In the genomic region with DNA sequence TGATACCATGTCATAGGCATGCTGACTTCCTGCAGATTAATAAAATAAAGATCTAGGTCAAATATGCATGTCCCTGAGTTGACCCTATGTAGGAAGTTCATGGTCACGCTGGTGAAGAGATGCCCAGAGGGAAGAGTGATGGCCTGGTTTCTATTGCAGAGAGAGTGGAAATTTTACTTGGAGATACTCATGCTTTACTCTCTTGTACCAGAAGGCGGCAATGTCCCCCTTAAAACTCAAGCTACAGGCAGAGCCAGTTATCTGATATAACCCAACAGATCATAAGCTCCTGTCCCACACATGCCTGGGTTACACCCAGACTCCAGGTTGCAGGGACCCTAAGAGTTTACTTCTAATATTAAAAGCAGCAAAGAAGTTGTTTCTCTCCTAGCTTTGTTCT, we compare ENCODE assay signal across 9 mouse cellular contexts.
DNase-seq lines count a peak whose midpoint lies in the region; ATAC-seq and TF ChIP-seq lines count a peak whose summit lies in the region.
"Had no signal": no experiment of that assay in that cellular context is flagged by ENCODE, and none has a peak within 500 bp of the region (broad histone marks: within the 10 kb centered on the region; RNA-seq: fewer than 3 reads in every experiment).

No protein-coding gene starts in this region.

- intact Hi-C loops in left cerebral cortex, adult 2 months (cut with DNase I): loop anchor here (2.0 to 5.0 kb wide), 2 partner anchors 343 to 1915 kb away; no protein-coding TSS in a partner anchor
- intact Hi-C loops in left cerebral cortex, postnatal 4 days (cut with DNase I): loop anchor here (5.0 to 10.0 kb wide), 2 partner anchors 217 to 345 kb away; a partner anchor contains a TSS

- no peaks in the 10 kb centered on the region for H3K36me3 ChIP-seq in embryonic facial prominence, embryonic 10.5 days (replicated peaks)
- no peaks in the 10 kb centered on the region for H3K36me3 ChIP-seq in kidney, embryonic 16.5 days (ENCODE audit: insufficient read depth, low read length)

- H3K27me3 ChIP-seq in embryonic facial prominence, embryonic 10.5 days (replicated peaks; ENCODE audit: low read depth, poor library complexity, severe bottlenecking): no peaks in the 10 kb centered on the region
- no peaks in the 10 kb centered on the region for H3K27me3 ChIP-seq in kidney, embryonic 16.5 days (ENCODE audit: insufficient read depth, low read length)

- no peaks in the 10 kb centered on the region for H3K4me1 ChIP-seq in embryonic facial prominence, embryonic 10.5 days
- H3K4me1 ChIP-seq in kidney, embryonic 16.5 days (ENCODE audit: insufficient read depth, low read length): no peaks in the 10 kb centered on the region; the same call in 1 of the 2 replicates

- 41% methylated on average over 2 of the region's 2 CpGs for WGBS in embryonic facial prominence, embryonic 10.5 days
- 38% methylated on average over 2 of the region's 2 CpGs for WGBS in kidney, embryonic 16.5 days

- ATAC-seq in kidney, embryonic 16.5 days (ENCODE audit: low FRiP score, low TSS enrichment): peak; percentile 70

- H3K27ac ChIP-seq in left cerebral cortex, adult 2 months: no peak overlapping the region
- no peak overlapping the region for H3K27ac ChIP-seq in embryonic facial prominence, embryonic 10.5 days (replicated peaks)
- no peak overlapping the region for H3K27ac ChIP-seq in kidney, embryonic 16.5 days (ENCODE audit: low read length)
- H3K27ac ChIP-seq: macrophage had no signal

- TF ChIP-seq CTCF in left cerebral cortex, adult 2 months (IDR thresholded peaks at IDR 0.05): peak; percentile 65

- DNase-seq in left cerebral cortex, adult 2 months (ENCODE audit: extremely low spot score in 1 of 2, low spot score in 2 of 2): peak; percentile 17 to 25
- no peak for DNase-seq in left cerebral cortex, postnatal 4 days
- DNase-seq in adipocyte (ENCODE audit: low spot score): peak; percentile 36
- peak; percentile 25 for DNase-seq in embryonic facial prominence, embryonic 10.5 days (ENCODE audit: low spot score)
- DNase-seq in right cerebral cortex, postnatal 14 days: peak; percentile 10
- no peak for DNase-seq in testis, postnatal 14 days (ENCODE audit: low spot score)
- DNase-seq in lung, postnatal 25 days (ENCODE audit: low spot score): no peak

- H3K9me3 ChIP-seq in embryonic facial prominence, embryonic 10.5 days: no peaks in the 10 kb centered on the region
- H3K9me3 ChIP-seq in kidney, embryonic 16.5 days (ENCODE audit: low read length): no peaks in the 10 kb centered on the region

- H3K9ac ChIP-seq in kidney, embryonic 16.5 days (replicated peaks; ENCODE audit: low read length): no peak overlapping the region

- H3K4me3 ChIP-seq in left cerebral cortex, adult 2 months: no peak overlapping the region
- no peak overlapping the region for H3K4me3 ChIP-seq in embryonic facial prominence, embryonic 10.5 days
- H3K4me3 ChIP-seq in kidney, embryonic 16.5 days (ENCODE audit: low read length): no peak overlapping the region

- H3K4me2 ChIP-seq in kidney, embryonic 16.5 days (replicated peaks; ENCODE audit: low read depth, low read length): no peak overlapping the region

Comparison
In these comparisons a context has a peak if more than half of its experiments do, and no peak if none do; other contexts are left out.
1. DNase-seq: peak in left cerebral cortex, adult 2 months (2 of 2), adipocyte (single experiment), embryonic facial prominence, embryonic 10.5 days (single experiment) and right cerebral cortex, postnatal 14 days (single experiment); none in left cerebral cortex, postnatal 4 days (single experiment), testis, postnatal 14 days (single experiment) and lung, postnatal 25 days (single experiment).